Mouse (Mus musculus) spleen, postnatal 14 days (tissue): ENCODE results near the gene Naaladl1.
A peak's percentile ranks its signal among the peaks of the same experiment; 100 is the strongest.

Experiments
- DNase-seq, 2 experiments: peaks; one replicate each; pipeline ENCODE4 v3.0.0; 2021 to 2022; ENCODE audit warnings: low spot score in 2 of 2

The Naaladl1 gene

GRCm38 (mm10) chr19:6105586-6105985 lies at the start of gene Naaladl1:
TSS of gene Naaladl1 (plus strand) at chr19:6105782.
- no peak for DNase-seq

GRCm38 (mm10) chr19:6056696-6057095 lies 48.9 kb upstream of the Naaladl1 start:
- DNase-seq = no peak

- peak; percentile 98 to 99 for DNase-seq
These were observed 48.1 kb upstream of the Naaladl1 start, which contains the start of the genes Mrpl49 and Fau for GRCm38 (mm10) chr19:6057313-6058096. TSS of gene Mrpl49 (minus strand) at chr19:6057785. TSS of gene Fau (plus strand) at chr19:6057844.

GRCm38 (mm10) chr19:6058513-6058912 lies 47.1 kb upstream of the Naaladl1 start:
- no peak for DNase-seq

- DNase-seq = no peak
These were observed 46.6 kb upstream of the Naaladl1 start for GRCm38 (mm10) chr19:6058966-6059365.

- DNase-seq = peak; percentile 82 to 88
These were observed 44.5 kb upstream of the Naaladl1 start, which contains the start of gene Znhit2 for GRCm38 (mm10) chr19:6061021-6061533. TSS of gene Znhit2 (plus strand) at chr19:6061192.

- DNase-seq = peak; percentile 50 to 54
These were observed 43.8 kb upstream of the Naaladl1 start for GRCm38 (mm10) chr19:6061641-6062302.

- no peak for DNase-seq
These were observed 43.2 kb upstream of the Naaladl1 start for GRCm38 (mm10) chr19:6062418-6062817.

- no peak for DNase-seq
These were observed 42.5 kb upstream of the Naaladl1 start for GRCm38 (mm10) chr19:6063081-6063480.

GRCm38 (mm10) chr19:6066571-6066970 lies 39.0 kb upstream of the Naaladl1 start:
- no peak for DNase-seq

GRCm38 (mm10) chr19:6067011-6067723 lies 38.4 kb upstream of the Naaladl1 start:
- DNase-seq = peak; percentile 72 to 85

GRCm38 (mm10) chr19:6067724-6068415 lies 37.7 kb upstream of the Naaladl1 start, which contains the start of gene Tm7sf2:
TSS of gene Tm7sf2 (minus strand) at chr19:6068373.
- peak; percentile 80 to 84 for DNase-seq

GRCm38 (mm10) chr19:6068951-6069350 lies 36.6 kb upstream of the Naaladl1 start:
- DNase-seq = peak in 1 of 2 experiments; percentile 44

GRCm38 (mm10) chr19:6069851-6070250 lies 35.7 kb upstream of the Naaladl1 start:
- no peak for DNase-seq

- no peak for DNase-seq
These were observed 34.9 kb upstream of the Naaladl1 start for GRCm38 (mm10) chr19:6070571-6071250.

GRCm38 (mm10) chr19:6071261-6071660 lies 34.3 kb upstream of the Naaladl1 start:
- DNase-seq = no peak

- no peak for DNase-seq
These were observed 31.7 kb upstream of the Naaladl1 start for GRCm38 (mm10) chr19:6073889-6074288.

GRCm38 (mm10) chr19:6076564-6077393 lies 28.8 kb upstream of the Naaladl1 start, which contains the start of gene Vps51:
TSS of gene Vps51 (minus strand) at chr19:6077231.
- peak; percentile 64 to 82 for DNase-seq

- DNase-seq = no peak
These were observed 25.6 kb upstream of the Naaladl1 start, which contains the start of gene Tmem262 for GRCm38 (mm10) chr19:6079983-6080480. TSS of gene Tmem262 (plus strand) at chr19:6080033.
